Mouse (Mus musculus) embryonic facial prominence, embryonic 12.5 days (tissue): ENCODE measurements at regions not wholly inside any gene's neighbourhood (a gene's known extent, or its start where the extent isn't known, plus 50 kb on each side); places are given as distances from the start of the nearest gene placed in this dataset. TPM values are rescaled to one million over a fixed set of nuclear protein-coding genes. Genes with fewer than 3 reads are reported as not detected.

Experiments used
- ATAC-seq: fragments of 200-750 bp; cut with Nextera tagmentation; 2 replicates; pipeline ENCODE4 v1.8.0; 2017; ENCODE audit not compliant: insufficient number of reproducible peaks, insufficient read depth, low FRiP score, low TSS enrichment
- H3K27ac ChIP-seq: fragments of 300-500 bp; sonication (generic); 2 replicates; pipeline ENCODE4 v1.5.1; 2016; ENCODE audit warnings: mild to moderate bottlenecking
- H3K27me3 ChIP-seq: fragments of 300-500 bp; sonication (generic); 2 replicates; pipeline ENCODE4 v1.6.1; 2016; ENCODE audit warnings: mild to moderate bottlenecking, moderate library complexity
- H3K36me3 ChIP-seq: fragments of 300-500 bp; sonication (generic); 2 replicates; pipeline ENCODE4 v1.6.1; 2016; ENCODE audit warnings: mild to moderate bottlenecking
- H3K4me1 ChIP-seq: fragments of 300-500 bp; sonication (generic); 2 replicates; pipeline ENCODE4 v1.6.1; 2016
- H3K4me2 ChIP-seq: fragments of 300-500 bp; sonication (generic); replicated peaks from 2 replicates; pipeline ENCODE4 v1.6.1; 2016; ENCODE audit warnings: mild to moderate bottlenecking, moderate library complexity
- H3K4me3 ChIP-seq: fragments of 300-500 bp; sonication (generic); 2 replicates; pipeline ENCODE4 v1.5.1; 2016; ENCODE audit warnings: mild to moderate bottlenecking
- H3K9ac ChIP-seq: fragments of 300-500 bp; sonication (generic); 2 replicates; pipeline ENCODE4 v1.6.1; 2016; ENCODE audit warnings: mild to moderate bottlenecking, moderate library complexity
- H3K9me3 ChIP-seq: fragments of 300-500 bp; sonication (generic); 2 replicates; pipeline ENCODE4 v1.6.1; 2016; ENCODE audit warnings: mild to moderate bottlenecking, moderate library complexity
- WGBS: fragments of 180-500 bp; shearing (Covaris S2); methylation state at CpG from one replicate; pipeline ENCODE4 v1.1.7; 2016; 5-methylcytosine and 5-hydroxymethylcytosine counted together
- microRNA-seq: library from miRNA; unstranded; fragments of <30 nt; microRNA quantifications from one replicate; pipeline ENCODE4, GENCODE M21; 2017

DNA sequence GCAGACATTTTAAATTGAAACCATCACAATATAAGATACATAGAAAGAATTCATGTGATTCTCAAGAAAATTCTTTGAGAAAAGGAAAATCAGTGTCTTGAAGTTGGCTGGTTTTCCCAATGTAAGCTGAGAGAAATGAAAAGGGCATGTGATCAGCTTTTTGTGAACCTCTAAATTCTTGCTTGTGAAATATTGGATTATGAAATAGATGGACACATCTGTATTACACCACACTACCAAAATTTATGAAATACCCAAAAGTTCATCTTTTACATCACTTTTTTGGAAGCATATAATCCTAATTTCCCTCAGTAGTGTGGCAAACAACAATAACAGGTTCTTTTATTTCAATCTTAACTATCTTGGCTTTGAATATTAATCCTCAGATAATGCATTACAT lies 77.4 kb upstream of the Tusc1 start:
- no peak for ATAC-seq
- Histone ChIP-seq H3K4me1 (no peaks in the 10 kb centered on the region), H3K4me3 (no peak overlapping the region), H3K4me2 (no peak overlapping the region), H3K27ac (no peak overlapping the region), H3K36me3 (no peaks in the 10 kb centered on the region), H3K9ac (no peak overlapping the region), H3K9me3 (no peaks in the 10 kb centered on the region), H3K27me3 (no peaks in the 10 kb centered on the region)

DNA sequence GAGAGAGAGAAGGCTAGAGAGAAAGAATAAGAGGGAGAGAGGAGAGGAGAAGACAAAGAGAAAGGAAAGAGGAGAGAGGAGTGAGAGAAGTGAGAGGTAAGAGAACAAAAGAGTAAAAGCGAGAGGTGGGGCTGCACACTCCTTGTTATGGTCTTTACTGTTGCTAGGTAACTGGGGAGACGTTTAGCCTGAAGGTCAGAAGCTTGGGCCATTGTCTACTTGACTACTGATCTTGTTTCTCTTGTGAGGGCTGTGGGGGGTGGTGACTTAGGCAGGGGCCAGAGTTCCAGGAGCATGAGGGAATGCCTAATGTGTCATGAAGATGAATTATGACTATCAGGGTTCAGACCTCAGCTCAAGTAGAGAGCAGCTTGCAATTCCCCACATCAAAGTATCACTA lies 71.6 kb upstream of the Tusc1 start:
- Histone ChIP-seq H3K4me2 (no peak overlapping the region), H3K9me3 (no peaks in the 10 kb centered on the region), H3K27me3 (no peaks in the 10 kb centered on the region), H3K4me3 (no peak overlapping the region), H3K9ac (no peak overlapping the region), H3K27ac (no peak overlapping the region), H3K36me3 (no peaks in the 10 kb centered on the region), H3K4me1 (no peaks in the 10 kb centered on the region)
- 39% methylated on average over 2 of the region's 2 CpGs for WGBS
- ATAC-seq = no peak

DNA sequence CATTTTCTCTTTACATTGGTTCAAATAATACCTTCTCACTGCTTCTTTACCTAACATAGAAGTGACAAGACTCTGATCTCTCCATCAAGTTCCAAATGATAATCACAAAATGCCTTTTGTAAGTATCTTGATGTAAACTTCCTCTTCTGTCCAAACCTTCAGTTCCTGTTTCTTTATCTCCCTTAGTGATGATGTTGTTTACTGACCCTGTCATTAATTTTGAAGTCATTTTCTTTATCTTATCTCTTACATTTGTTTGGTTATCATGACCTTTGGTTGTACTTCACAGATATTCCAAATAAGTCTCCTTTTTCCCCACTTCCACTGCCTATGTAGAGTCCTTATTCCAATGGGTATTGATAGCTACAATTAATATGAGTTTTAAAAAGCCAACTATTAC lies 65.3 kb upstream of the Tusc1 start:
- Histone ChIP-seq H3K4me1 (no peaks in the 10 kb centered on the region), H3K4me3 (no peak overlapping the region), H3K9ac (no peak overlapping the region), H3K27me3 (no peaks in the 10 kb centered on the region), H3K27ac (no peak overlapping the region), H3K9me3 (no peaks in the 10 kb centered on the region), H3K36me3 (no peaks in the 10 kb centered on the region), H3K4me2 (no peak overlapping the region)
- no peak for ATAC-seq

Small RNA genes lying in the stretch of these regions (microRNA-seq; reads per million reads assigned to microRNA genes)
- gene Gm22619 = not detected
